Mouse (Mus musculus) erythroblast, embryonic 14.5 days (primary cell): ENCODE measurements around the gene Vsig10. TPM values are rescaled to one million over a fixed set of nuclear protein-coding genes. Genes with fewer than 3 reads are reported as not detected.
A peak's percentile ranks its signal among the peaks of the same experiment; 100 is the strongest.

ENCODE experiments used
- H3K27me3 ChIP-seq: 2 replicates; pipeline ENCODE4 v1.6.1; 2012; ENCODE audit warnings: inconsistent platforms; ENCODE audit not compliant: control insufficient read depth
- H3K36me3 ChIP-seq: 2 replicates; pipeline ENCODE4 v1.6.1; 2012; ENCODE audit warnings: mild to moderate bottlenecking, inconsistent platforms; ENCODE audit not compliant: control insufficient read depth
- H3K4me1 ChIP-seq: 2 replicates; pipeline ENCODE4 v1.6.1; 2012; ENCODE audit warnings: inconsistent platforms; ENCODE audit not compliant: control insufficient read depth
- H3K4me3 ChIP-seq: replicated peaks from 2 replicates; pipeline ENCODE3; 2012; ENCODE audit warnings: moderate library complexity, mild to moderate bottlenecking, inconsistent platforms
- H3K9me3 ChIP-seq: 2 replicates; pipeline ENCODE4 v1.6.1; 2012; ENCODE audit warnings: low read length, inconsistent platforms, mixed read lengths; ENCODE audit not compliant: control insufficient read depth
- GATA1 ChIP-seq: IDR thresholded peaks from 2 replicates; pipeline ENCODE4 v1.6.1; 2012; ENCODE audit warnings: low read length, inconsistent platforms, mixed read lengths
- TAL1 ChIP-seq: IDR thresholded peaks from 3 replicates; pipeline ENCODE4 v1.6.1; 2012; ENCODE audit warnings: low read length, inconsistent platforms, mixed read lengths
- polyA plus RNA-seq: library from polyadenylated mRNA; stranded (reverse); fragments of >175 nt; gene quantifications from 2 replicates; pipeline ENCODE4 v1.2.3, GENCODE M21; 2012

Vsig10 gene
- polyA plus RNA-seq, 1 experiment = not detected

DNA sequence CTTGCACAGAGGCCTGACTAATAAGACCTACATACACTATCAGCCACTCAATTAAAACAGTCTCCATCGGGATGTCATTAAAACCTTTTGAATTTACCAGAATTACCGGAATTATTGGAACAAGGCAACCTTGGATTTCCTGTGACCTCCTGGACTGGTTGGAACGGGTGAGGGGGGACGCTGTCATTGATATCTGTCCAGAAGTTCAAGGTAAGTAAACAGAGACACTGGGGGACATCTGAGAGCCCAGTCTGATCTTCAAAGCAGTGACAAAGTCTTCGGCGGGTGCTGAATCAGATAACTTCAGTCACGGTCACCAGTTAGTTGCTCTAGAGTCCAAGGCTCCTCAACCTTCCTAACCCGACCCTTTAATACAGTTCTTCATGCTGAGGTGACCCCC lies 23.9 kb upstream of the Vsig10 start:
- peaks cover 3% of the 10 kb centered on the region for H3K4me1 ChIP-seq
- no peaks in the 10 kb centered on the region for H3K27me3 ChIP-seq
- no peak overlapping the region for H3K4me3 ChIP-seq

DNA sequence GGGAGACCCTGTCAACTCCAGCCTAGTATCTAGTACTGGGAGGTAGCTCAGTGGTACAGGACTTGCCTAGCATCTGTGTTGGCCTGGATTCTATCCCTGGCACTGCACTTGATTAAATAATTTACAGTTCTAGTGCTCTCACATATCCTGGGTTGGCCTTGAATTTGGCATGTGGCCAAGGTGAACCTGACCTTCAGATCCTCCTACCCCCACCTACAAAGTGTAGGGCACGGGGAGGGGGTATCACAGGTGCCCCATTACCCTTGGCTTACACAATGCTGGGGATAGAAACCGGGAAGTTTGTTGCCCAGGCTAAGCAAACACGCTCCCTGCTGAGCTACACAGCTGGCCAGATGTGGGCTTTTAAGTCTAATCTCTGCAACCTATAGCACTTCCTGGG lies 16.0 kb upstream of the Vsig10 start:
- no peaks in the 10 kb centered on the region; the same call in 1 of the 2 replicates for H3K9me3 ChIP-seq
- TF ChIP-seq TAL1 = no peak
- no peak for TF ChIP-seq GATA1
- peaks cover 3% of the 10 kb centered on the region for H3K4me1 ChIP-seq
- no peaks in the 10 kb centered on the region for H3K36me3 ChIP-seq
- no peak overlapping the region for H3K4me3 ChIP-seq
- no peaks in the 10 kb centered on the region for H3K27me3 ChIP-seq

More for the DNA sequence above, 23.9 kb upstream of the Vsig10 start:
- Histone ChIP-seq H3K9me3 (peaks cover 2% of the 10 kb centered on the region; the same call in 1 of the 2 replicates), H3K36me3 (no peaks in the 10 kb centered on the region)
- TF ChIP-seq TAL1 (no peak), GATA1 (no peak)

DNA sequence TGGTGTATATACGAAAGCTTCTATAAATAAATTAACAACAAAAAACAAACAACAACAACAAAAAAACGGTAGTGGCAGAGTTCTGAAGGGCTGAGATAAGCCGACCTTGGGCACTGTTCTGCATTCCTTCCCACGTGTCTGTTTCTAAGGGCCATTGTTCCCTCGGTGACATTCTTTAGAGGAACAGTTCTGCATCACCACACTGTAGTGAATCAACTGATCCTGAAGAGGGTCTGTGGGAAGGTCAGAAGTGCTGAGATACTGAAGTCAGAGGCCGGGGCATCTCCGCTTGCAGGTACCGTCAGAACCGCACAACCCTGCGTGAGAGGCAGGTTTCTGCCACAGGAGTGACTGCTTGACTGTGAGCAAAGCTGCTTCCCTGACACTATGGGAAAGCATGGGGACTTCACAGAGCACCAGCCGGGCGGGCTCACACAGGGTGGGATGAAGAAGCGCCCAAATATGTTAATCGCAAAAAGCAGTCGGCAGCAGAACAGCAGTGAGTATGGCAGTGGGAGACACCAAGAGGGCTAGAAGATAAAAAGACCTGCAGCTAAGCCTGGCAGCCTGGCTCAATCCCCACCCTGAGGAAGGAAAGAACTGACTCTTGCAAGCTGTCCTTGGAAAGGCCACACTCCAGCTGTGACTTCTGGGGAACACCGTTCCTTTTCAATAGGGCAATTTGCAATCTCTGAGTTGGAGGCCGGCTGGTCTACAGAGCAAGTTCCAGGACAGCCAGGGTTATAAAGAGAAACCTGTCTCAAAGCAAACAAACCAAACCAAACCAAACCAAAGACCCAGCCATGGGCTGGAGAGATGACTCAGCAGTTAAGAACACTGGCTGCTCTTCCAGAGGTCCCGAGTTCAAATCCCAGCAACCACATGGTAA lies 14.9 kb upstream of the Vsig10 start:
- TF ChIP-seq TAL1 (no peak), GATA1 (no peak)
- H3K4me3 ChIP-seq = no peak overlapping the region
- peaks cover 3% of the 10 kb centered on the region for H3K4me1 ChIP-seq
- H3K9me3 ChIP-seq = no peaks in the 10 kb centered on the region; the same call in 1 of the 2 replicates
- H3K36me3 ChIP-seq = no peaks in the 10 kb centered on the region
- no peaks in the 10 kb centered on the region for H3K27me3 ChIP-seq

DNA sequence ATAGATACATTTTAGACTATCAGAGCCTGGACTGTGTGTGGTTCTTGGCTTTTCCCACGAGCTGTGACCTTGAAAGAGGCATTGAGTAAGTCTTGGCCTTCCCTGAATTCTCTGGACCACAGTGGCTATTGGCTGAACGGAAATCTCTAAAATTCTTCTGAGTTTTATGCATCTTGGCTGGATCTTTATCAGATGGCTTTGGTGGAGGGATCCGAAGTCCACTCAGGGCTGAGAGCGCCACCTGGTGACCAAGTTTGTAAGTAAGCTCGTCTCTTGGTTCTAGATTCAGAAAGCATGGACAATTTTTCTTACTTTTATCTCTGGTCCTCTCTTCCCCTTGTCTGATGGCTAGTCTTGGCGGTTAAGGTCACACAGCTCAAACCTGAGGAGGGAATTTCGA lies 13.9 kb upstream of the Vsig10 start:
- TF ChIP-seq TAL1 (no peak), GATA1 (peak; percentile 63)
- Histone ChIP-seq H3K27me3 (no peaks in the 10 kb centered on the region), H3K36me3 (no peaks in the 10 kb centered on the region)

DNA sequence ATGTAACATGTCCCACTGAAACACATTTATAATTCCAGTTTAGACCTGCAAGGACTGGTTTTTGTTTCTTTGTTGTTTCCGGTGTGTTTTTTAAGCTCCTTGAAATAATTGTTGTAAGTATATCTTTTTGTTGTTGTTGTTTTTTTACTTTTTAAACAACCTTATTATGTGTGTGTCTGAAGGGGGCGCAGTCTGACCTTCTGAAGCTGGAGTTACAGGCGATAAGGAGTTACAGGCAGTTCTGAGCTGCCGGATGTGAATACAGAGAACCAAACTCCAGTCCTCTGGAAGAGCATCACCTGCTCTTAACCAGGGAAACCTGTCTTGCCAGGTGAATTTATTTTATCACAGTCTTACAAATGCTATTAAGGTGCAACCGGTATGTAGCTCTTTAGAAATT lies 13.1 kb upstream of the Vsig10 start:
- Histone ChIP-seq H3K9me3 (no peaks in the 10 kb centered on the region; the same call in 1 of the 2 replicates), H3K4me1 (peaks cover 3% of the 10 kb centered on the region), H3K27me3 (no peaks in the 10 kb centered on the region), H3K36me3 (no peaks in the 10 kb centered on the region), H3K4me3 (no peak overlapping the region)
- TF ChIP-seq TAL1 (no peak), GATA1 (no peak)

More for the DNA sequence above, 13.9 kb upstream of the Vsig10 start:
- H3K4me1 ChIP-seq = peaks cover 3% of the 10 kb centered on the region
- H3K9me3 ChIP-seq = no peaks in the 10 kb centered on the region; the same call in 1 of the 2 replicates
- no peak overlapping the region for H3K4me3 ChIP-seq

DNA sequence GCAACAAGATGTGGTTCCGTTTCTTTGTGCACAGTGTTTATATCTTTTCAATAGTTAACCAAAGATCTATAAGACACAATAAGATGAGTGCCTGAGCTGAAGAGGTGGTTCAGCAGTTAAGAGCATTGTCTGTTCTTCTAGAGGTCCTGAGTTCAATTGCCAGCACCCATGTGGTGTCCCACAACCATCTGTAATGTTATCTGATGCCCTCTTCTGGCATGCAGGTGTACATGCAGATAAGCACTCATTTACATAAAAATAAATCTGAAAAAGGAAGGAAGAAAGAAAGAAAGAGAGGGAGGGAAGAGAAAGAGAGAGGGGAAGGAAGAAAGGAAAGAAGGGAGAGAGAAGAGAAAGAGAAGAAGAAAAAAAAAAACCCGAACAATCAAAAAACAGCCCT lies 12.1 kb upstream of the Vsig10 start:
- Histone ChIP-seq H3K36me3 (no peaks in the 10 kb centered on the region), H3K27me3 (no peaks in the 10 kb centered on the region), H3K4me3 (no peak overlapping the region), H3K9me3 (no peaks in the 10 kb centered on the region; the same call in 1 of the 2 replicates), H3K4me1 (peaks cover 3% of the 10 kb centered on the region)
- TF ChIP-seq TAL1 = no peak
- TF ChIP-seq GATA1 = no peak

DNA sequence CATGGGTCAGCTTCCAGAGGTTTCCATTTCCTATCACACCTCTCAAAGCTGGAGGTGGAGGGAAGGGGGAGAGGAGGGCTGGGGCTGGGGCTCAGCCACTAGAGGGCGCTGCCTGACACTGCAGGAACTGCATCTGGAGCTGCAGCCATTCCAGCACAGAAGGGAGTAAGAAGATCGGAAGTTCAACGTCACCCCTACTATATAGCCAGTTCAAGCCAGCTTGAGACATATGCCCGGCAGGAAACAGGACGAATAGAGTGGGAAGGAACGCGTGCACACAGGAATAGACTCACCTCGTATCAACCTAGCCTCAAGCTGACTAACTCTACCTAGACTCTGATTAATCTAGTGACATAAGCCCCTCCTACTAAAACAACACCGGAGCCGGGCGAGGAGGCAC lies 11.2 kb upstream of the Vsig10 start:
- H3K4me3 ChIP-seq = no peak overlapping the region
- H3K27me3 ChIP-seq = no peaks in the 10 kb centered on the region
- H3K9me3 ChIP-seq = no peaks in the 10 kb centered on the region; the same call in 1 of the 2 replicates
- H3K36me3 ChIP-seq = no peaks in the 10 kb centered on the region
- TF ChIP-seq GATA1 = no peak
- no peak for TF ChIP-seq TAL1
- peaks cover 3% of the 10 kb centered on the region for H3K4me1 ChIP-seq

DNA sequence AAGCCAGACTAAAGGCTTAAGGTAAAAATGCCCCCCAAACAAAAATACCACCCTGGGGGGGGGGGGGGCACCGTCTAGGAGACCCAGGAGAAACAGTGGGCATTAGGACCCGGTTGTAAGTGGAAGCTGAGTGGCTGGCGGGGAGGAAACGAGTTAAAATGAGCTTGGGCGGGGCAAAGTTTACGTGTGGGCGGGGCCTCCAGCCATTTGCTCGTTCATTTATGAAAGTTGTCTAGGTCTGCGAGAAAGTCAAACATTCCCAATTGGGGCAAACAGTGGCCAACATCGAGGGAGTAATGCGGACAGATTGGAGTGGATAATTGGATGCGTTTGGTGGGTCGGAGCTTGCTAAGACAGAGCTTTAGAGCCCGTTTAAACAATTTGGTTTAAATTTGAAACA lies 5.5 kb upstream of the Vsig10 start:
- Histone ChIP-seq H3K4me1 (peaks cover 18% of the 10 kb centered on the region), H3K4me3 (peak overlapping the region; percentile 37), H3K27me3 (peaks cover 45% of the 10 kb centered on the region), H3K36me3 (no peaks in the 10 kb centered on the region), H3K9me3 (no peaks in the 10 kb centered on the region)
- TF ChIP-seq TAL1 (no peak), GATA1 (no peak)

DNA sequence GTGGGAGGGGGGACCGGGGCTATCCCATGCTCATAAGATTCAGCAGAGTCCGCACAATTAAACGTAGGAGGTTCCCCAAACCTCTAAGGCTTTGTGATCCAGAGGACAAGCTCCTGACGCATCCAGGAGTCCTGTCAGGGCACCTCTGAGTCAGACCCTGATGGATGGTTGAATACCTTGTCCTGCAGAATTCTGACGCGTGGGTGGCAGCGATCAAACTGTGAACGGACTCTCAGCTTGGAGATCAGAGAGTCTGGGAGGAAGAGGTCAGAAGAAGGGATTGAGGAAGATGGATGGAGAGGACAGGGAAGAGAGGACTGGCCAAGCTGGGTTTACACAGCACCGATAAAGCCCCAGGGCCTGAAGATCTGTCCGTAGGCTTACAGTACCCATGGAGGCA lies 5.0 kb upstream of the Vsig10 start:
- Histone ChIP-seq H3K36me3 (no peaks in the 10 kb centered on the region), H3K27me3 (peaks cover 50% of the 10 kb centered on the region), H3K4me3 (peak overlapping the region; percentile 37), H3K9me3 (no peaks in the 10 kb centered on the region), H3K4me1 (peaks cover 22% of the 10 kb centered on the region)
- TF ChIP-seq TAL1 = no peak
